Mouse (Mus musculus): ENCODE measurements around the gene Mpped2. TPM values are rescaled to one million over a fixed set of nuclear protein-coding genes. Genes with fewer than 3 reads are reported as not detected.

The Mpped2 gene
- polyA plus RNA-seq, 1 experiment from 2014 or later = 45.6 TPM

- Histone ChIP-seq H3K4me3 (ENCODE audit: low read depth, low read length) (no peak overlapping the region), H3K9me3 (ENCODE audit: control insufficient read depth, low read length) (no peaks in the 10 kb centered on the region), H3K27me3 (replicated peaks; ENCODE audit: control insufficient read depth, insufficient read depth, low read length) (no peaks in the 10 kb centered on the region), H3K4me2 (ENCODE audit: low read length) (no peak overlapping the region), H3K36me3 (ENCODE audit: control insufficient read depth, insufficient read depth, low read length) (no peaks in the 10 kb centered on the region), H3K27ac (ENCODE audit: low read depth) (no peak overlapping the region), H3K9ac (ENCODE audit: low read length) (no peak overlapping the region), H3K4me1 (replicated peaks; ENCODE audit: control insufficient read depth, insufficient read depth, low read length) (no peaks in the 10 kb centered on the region)
- no peak for DNase-seq (ENCODE audit: low spot score)
- no peak for ATAC-seq (replicated peaks; ENCODE audit: low FRiP score, low TSS enrichment, low read depth)
- 84% methylated on average over 8 of the region's 8 CpGs for WGBS
Measured at GRCm38 (mm10) chr2:106674319-106674718, 18.8 kb upstream of the Mpped2 start.

GRCm38 (mm10) chr2:106677449-106677848 is 15.6 kb upstream of the Mpped2 start:
- H3K27ac ChIP-seq (ENCODE audit: low read depth) = no peak overlapping the region
- no peaks in the 10 kb centered on the region for H3K4me1 ChIP-seq (replicated peaks; ENCODE audit: control insufficient read depth, insufficient read depth, low read length)
- ATAC-seq (replicated peaks; ENCODE audit: low FRiP score, low TSS enrichment, low read depth) (no peak), DNase-seq (ENCODE audit: low spot score) (no peak)
- H3K9ac ChIP-seq (ENCODE audit: low read length) = no peak overlapping the region
- no peaks in the 10 kb centered on the region for H3K27me3 ChIP-seq (replicated peaks; ENCODE audit: control insufficient read depth, insufficient read depth, low read length)
- WGBS = 65% methylated on average over 2 of the region's 2 CpGs
- no peak overlapping the region for H3K4me2 ChIP-seq (ENCODE audit: low read length)
- H3K4me3 ChIP-seq (ENCODE audit: low read depth, low read length) = no peak overlapping the region
- H3K36me3 ChIP-seq (ENCODE audit: control insufficient read depth, insufficient read depth, low read length) = no peaks in the 10 kb centered on the region
- H3K9me3 ChIP-seq (ENCODE audit: control insufficient read depth, low read length) = no peaks in the 10 kb centered on the region

GRCm38 (mm10) chr2:106679720-106680455 is 13.2 kb upstream of the Mpped2 start:
- H3K4me3 ChIP-seq (ENCODE audit: low read depth, low read length) = no peak overlapping the region
- no peaks in the 10 kb centered on the region for H3K9me3 ChIP-seq (ENCODE audit: control insufficient read depth, low read length)
- 0 out of 2 replicates have a peak, but pooled peaks cover 4% of the 10 kb centered on the region for H3K4me1 ChIP-seq (replicated peaks; ENCODE audit: control insufficient read depth, insufficient read depth, low read length)
- ATAC-seq (replicated peaks; ENCODE audit: low FRiP score, low TSS enrichment, low read depth) = peak; percentile 84
- H3K27me3 ChIP-seq (replicated peaks; ENCODE audit: control insufficient read depth, insufficient read depth, low read length) = no peaks in the 10 kb centered on the region
- H3K27ac ChIP-seq (ENCODE audit: low read depth) = no peak overlapping the region
- H3K36me3 ChIP-seq (ENCODE audit: control insufficient read depth, insufficient read depth, low read length) = no peaks in the 10 kb centered on the region
- DNase-seq (ENCODE audit: low spot score) = peak; percentile 52
- no peak overlapping the region for H3K4me2 ChIP-seq (ENCODE audit: low read length)
- H3K9ac ChIP-seq (ENCODE audit: low read length) = no peak overlapping the region
- 71% methylated on average over 5 of the region's 5 CpGs for WGBS

GRCm38 (mm10) chr2:106683185-106683831 is 9.8 kb upstream of the Mpped2 start:
- no peaks in the 10 kb centered on the region for H3K36me3 ChIP-seq (ENCODE audit: control insufficient read depth, insufficient read depth, low read length)
- DNase-seq (ENCODE audit: low spot score) = no peak
- 0 out of 2 replicates have a peak, but pooled peaks cover 4% of the 10 kb centered on the region for H3K4me1 ChIP-seq (replicated peaks; ENCODE audit: control insufficient read depth, insufficient read depth, low read length)
- H3K27me3 ChIP-seq (replicated peaks; ENCODE audit: control insufficient read depth, insufficient read depth, low read length) = no peaks in the 10 kb centered on the region
- H3K9me3 ChIP-seq (ENCODE audit: control insufficient read depth, low read length) = no peaks in the 10 kb centered on the region
- peak overlapping the region; percentile 47; the same call in 1 of the 2 replicates for H3K27ac ChIP-seq (ENCODE audit: low read depth)
- ATAC-seq (replicated peaks; ENCODE audit: low FRiP score, low TSS enrichment, low read depth) = no peak
- H3K9ac ChIP-seq (ENCODE audit: low read length) = no peak overlapping the region
- H3K4me3 ChIP-seq (ENCODE audit: low read depth, low read length) = no peak overlapping the region
- H3K4me2 ChIP-seq (ENCODE audit: low read length) = peak overlapping the region; percentile 29; the same call in 1 of the 2 replicates
- WGBS = 36% methylated on average over 9 of the region's 9 CpGs

GRCm38 (mm10) chr2:106683832-106684231 is 9.2 kb upstream of the Mpped2 start:
- WGBS = 70% methylated on average over 4 of the region's 4 CpGs
- Histone ChIP-seq H3K4me3 (ENCODE audit: low read depth, low read length) (no peak overlapping the region), H3K4me2 (ENCODE audit: low read length) (0 out of 2 replicates have a peak overlapping the region, but pooled peaks have one; percentile 29), H3K9ac (ENCODE audit: low read length) (no peak overlapping the region), H3K27ac (ENCODE audit: low read depth) (0 out of 2 replicates have a peak overlapping the region, but pooled peaks have one; percentile 47), H3K27me3 (replicated peaks; ENCODE audit: control insufficient read depth, insufficient read depth, low read length) (no peaks in the 10 kb centered on the region), H3K4me1 (replicated peaks; ENCODE audit: control insufficient read depth, insufficient read depth, low read length) (0 out of 2 replicates have a peak, but pooled peaks cover 4% of the 10 kb centered on the region), H3K9me3 (ENCODE audit: control insufficient read depth, low read length) (no peaks in the 10 kb centered on the region), H3K36me3 (ENCODE audit: control insufficient read depth, insufficient read depth, low read length) (no peaks in the 10 kb centered on the region)
- DNase-seq (ENCODE audit: low spot score) (no peak), ATAC-seq (replicated peaks; ENCODE audit: low FRiP score, low TSS enrichment, low read depth) (no peak)

- no peak overlapping the region for H3K4me3 ChIP-seq (ENCODE audit: low read depth, low read length)
- no peaks in the 10 kb centered on the region for H3K36me3 ChIP-seq (ENCODE audit: control insufficient read depth, insufficient read depth, low read length)
- peak overlapping the region; percentile 95 for H3K4me2 ChIP-seq (ENCODE audit: low read length)
- no peaks in the 10 kb centered on the region for H3K9me3 ChIP-seq (ENCODE audit: control insufficient read depth, low read length)
- no peaks in the 10 kb centered on the region for H3K27me3 ChIP-seq (replicated peaks; ENCODE audit: control insufficient read depth, insufficient read depth, low read length)
- ATAC-seq (replicated peaks; ENCODE audit: low FRiP score, low TSS enrichment, low read depth) = no peak
- peaks cover 6% of the 10 kb centered on the region; the same call in 1 of the 2 replicates for H3K4me1 ChIP-seq (replicated peaks; ENCODE audit: control insufficient read depth, insufficient read depth, low read length)
- WGBS = 22% methylated on average over 6 of the region's 6 CpGs
- H3K27ac ChIP-seq (ENCODE audit: low read depth) = no peak overlapping the region
- H3K9ac ChIP-seq (ENCODE audit: low read length) = no peak overlapping the region
- DNase-seq (ENCODE audit: low spot score) = no peak
Measured at GRCm38 (mm10) chr2:106691753-106692363, 1.2 kb upstream of the Mpped2 start.

- Histone ChIP-seq H3K4me3 (ENCODE audit: low read depth, low read length) (peak overlapping the region; percentile 90), H3K36me3 (ENCODE audit: control insufficient read depth, insufficient read depth, low read length) (no peaks in the 10 kb centered on the region), H3K27ac (ENCODE audit: low read depth) (peak overlapping the region; percentile 96; the same call in 1 of the 2 replicates), H3K4me1 (replicated peaks; ENCODE audit: control insufficient read depth, insufficient read depth, low read length) (peaks cover 6% of the 10 kb centered on the region; the same call in 1 of the 2 replicates), H3K9ac (ENCODE audit: low read length) (no peak overlapping the region), H3K9me3 (ENCODE audit: control insufficient read depth, low read length) (no peaks in the 10 kb centered on the region), H3K27me3 (replicated peaks; ENCODE audit: control insufficient read depth, insufficient read depth, low read length) (no peaks in the 10 kb centered on the region), H3K4me2 (ENCODE audit: low read length) (peak overlapping the region; percentile 95)
- WGBS = 5% methylated on average over 14 of the region's 14 CpGs
- ATAC-seq (replicated peaks; ENCODE audit: low FRiP score, low TSS enrichment, low read depth) = no peak
- no peak for DNase-seq (ENCODE audit: low spot score)
Measured at GRCm38 (mm10) chr2:106692405-106692782, 675 bp upstream of the Mpped2 start.

- Histone ChIP-seq H3K27ac (ENCODE audit: low read depth) (peak overlapping the region; percentile 96), H3K36me3 (ENCODE audit: control insufficient read depth, insufficient read depth, low read length) (no peaks in the 10 kb centered on the region), H3K9me3 (ENCODE audit: control insufficient read depth, low read length) (no peaks in the 10 kb centered on the region), H3K4me3 (ENCODE audit: low read depth, low read length) (peak overlapping the region; percentile 90), H3K4me1 (replicated peaks; ENCODE audit: control insufficient read depth, insufficient read depth, low read length) (peaks cover 6% of the 10 kb centered on the region; the same call in 1 of the 2 replicates), H3K9ac (ENCODE audit: low read length) (peak overlapping the region; percentile 93), H3K27me3 (replicated peaks; ENCODE audit: control insufficient read depth, insufficient read depth, low read length) (no peaks in the 10 kb centered on the region), H3K4me2 (ENCODE audit: low read length) (peak overlapping the region; percentile 95)
- DNase-seq (ENCODE audit: low spot score) (peak; percentile 84), ATAC-seq (replicated peaks; ENCODE audit: low FRiP score, low TSS enrichment, low read depth) (peak; percentile 77)
- WGBS = 1% methylated on average over 77 of the region's 91 CpGs
Measured at GRCm38 (mm10) chr2:106693702-106694566, 865 bp downstream of the Mpped2 start.

Measured in intestine, embryonic 14.5 days (tissue).